ENCODE assay signal across 9 mouse cellular contexts in the genomic region with DNA sequence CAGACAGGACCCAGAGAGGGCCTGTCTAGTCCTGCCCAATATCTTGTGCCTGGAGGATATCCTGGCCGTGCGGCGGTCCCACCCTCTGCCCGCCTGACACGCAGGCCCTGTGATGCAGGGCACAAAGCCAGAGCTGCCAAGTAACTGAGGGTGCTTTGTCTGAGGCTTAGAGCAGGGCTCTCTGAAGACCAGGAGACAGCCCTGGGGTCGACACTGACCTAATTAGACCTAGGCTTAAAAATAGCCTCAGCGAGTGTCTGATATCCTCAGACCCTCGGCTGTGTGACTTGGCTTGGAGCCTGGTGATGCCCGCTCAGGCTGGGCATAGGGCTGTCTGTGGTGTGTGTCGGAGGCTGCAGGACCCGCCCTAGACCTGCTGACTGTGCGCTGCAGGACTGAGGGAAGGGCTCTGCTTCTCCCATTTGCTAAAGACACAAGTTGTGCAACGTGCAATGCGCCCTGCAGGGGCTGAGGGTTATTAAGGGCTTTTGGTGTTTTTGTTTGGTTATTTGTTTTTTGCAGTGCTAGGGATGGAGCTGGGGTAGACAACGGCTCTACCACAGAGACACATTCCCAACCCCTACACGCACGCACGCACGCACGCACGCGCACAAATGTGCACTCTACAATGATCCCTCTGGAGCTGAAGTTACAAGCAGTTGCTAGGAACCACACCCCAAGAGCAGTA. TPM values are rescaled to one million over a fixed set of nuclear protein-coding genes. Genes with fewer than 3 reads are reported as not detected.
DNase-seq lines count a peak whose midpoint lies in the region; ATAC-seq and TF ChIP-seq lines count a peak whose summit lies in the region.
"Had no signal": no experiment of that assay in that cellular context is flagged by ENCODE, and none has a peak within 500 bp of the region (broad histone marks: within the 10 kb centered on the region; RNA-seq: fewer than 3 reads in every experiment).

No protein-coding gene starts in this region.

- no peaks in the 10 kb centered on the region for H3K36me3 ChIP-seq in lung, embryonic 15.5 days
- H3K36me3 ChIP-seq: neural tube, embryonic 13.5 days had no signal

- TF ChIP-seq CTCF in cortical plate, adult 2 months (IDR thresholded peaks at IDR 0.05; ENCODE audit: extremely low read depth, insufficient read depth, low read length): no peak

- TF ChIP-seq POLR2A in cortical plate, adult 2 months (IDR thresholded peaks at IDR 0.05; ENCODE audit: extremely low read depth, insufficient read depth, low read length): no peak

- no peak overlapping the region for H3K27ac ChIP-seq in lung, embryonic 15.5 days
- peak overlapping the region; percentile 68 for H3K27ac ChIP-seq in cortical plate, adult 2 months (ENCODE audit: insufficient read depth, low read length)
- H3K27ac ChIP-seq: neural tube, embryonic 13.5 days had no signal

- H3K9me3 ChIP-seq in lung, embryonic 15.5 days: no peaks in the 10 kb centered on the region
- H3K9me3 ChIP-seq: neural tube, embryonic 13.5 days had no signal

- 80% methylated on average over 22 of the region's 22 CpGs for WGBS in lung, embryonic 15.5 days

- no peak overlapping the region for H3K9ac ChIP-seq in lung, embryonic 15.5 days
- H3K9ac ChIP-seq: neural tube, embryonic 13.5 days had no signal

- no peak overlapping the region for H3K4me3 ChIP-seq in lung, embryonic 15.5 days
- no peak overlapping the region for H3K4me3 ChIP-seq in cortical plate, adult 2 months (ENCODE audit: insufficient read depth, low read length)
- H3K4me3 ChIP-seq: neural tube, embryonic 13.5 days had no signal

- peaks cover 25% of the 10 kb centered on the region for H3K4me1 ChIP-seq in lung, embryonic 15.5 days
- 0 out of 2 replicates have a peak, but pooled peaks cover 2% of the 10 kb centered on the region for H3K4me1 ChIP-seq in cortical plate, adult 2 months (ENCODE audit: control insufficient read depth, insufficient read depth, low read length)

- no peak overlapping the region for H3K4me2 ChIP-seq in lung, embryonic 15.5 days
- H3K4me2 ChIP-seq: neural tube, embryonic 13.5 days had no signal

- intact Hi-C loops in heart, postnatal 14 days (cut with DNase I): no loop called here
- intact Hi-C loops in gastrocnemius, postnatal 14 days (cut with DNase I; ENCODE audit: low total_unique reads): no loop called here

- DNase-seq in lung, postnatal 36 days: no peak
- DNase-seq in heart, postnatal 14 days: peak; percentile 53 to 60
- DNase-seq in right cerebral cortex, postnatal 10 days (ENCODE audit: low spot score in 2 of 2): peak; percentile 58 to 69
- DNase-seq in gastrocnemius, postnatal 14 days: no peak
- DNase-seq in kidney, postnatal 10 days: no peak
- DNase-seq in adrenal gland, adult 18-20 months (ENCODE audit: low spot score in 2 of 2): no peak

- H3K27me3 ChIP-seq in lung, embryonic 15.5 days: no peaks in the 10 kb centered on the region
- H3K27me3 ChIP-seq: neural tube, embryonic 13.5 days had no signal

- 0 out of 2 replicates have a peak, but pooled peaks have one; percentile 17 for ATAC-seq in lung, embryonic 15.5 days (ENCODE audit: borderline replicate concordance, extremely low read depth, low FRiP score, low TSS enrichment)

RNA-seq across cellular contexts. Expression of a gene that starts 26.4 kb away (rescaled TPM):
- 21.8 and 23.1 TPM in 2 replicates for polyA plus RNA-seq in lung, embryonic 15.5 days (2015; fragmentation: Nextera tagmentation; extraction: Ambion mirVana)
- 8.4 and 9.7 TPM in 2 replicates for polyA plus RNA-seq in cortical plate, adult 2 months (2012; rRNA removed)
- 10 to 100 TPM; 12.0 to 12.7 TPM for total RNA-seq in heart, postnatal 14 days (2021)
- 1 to 10 TPM; 2.5 to 2.8 TPM for total RNA-seq in gastrocnemius, postnatal 14 days (2021)
- total RNA-seq in adrenal gland, adult 18-20 months (2021): 1 to 10 TPM; 3.5 to 4.4 TPM

RNA-seq across cellular contexts. Expression of a gene that starts 42.8 kb away (rescaled TPM):
- 1.7 TPM in 2 replicates for polyA plus RNA-seq in lung, embryonic 15.5 days (2015; fragmentation: Nextera tagmentation; extraction: Ambion mirVana)
- polyA plus RNA-seq in cortical plate, adult 2 months (2012; rRNA removed): 6.5 and 8.2 TPM in 2 replicates
- total RNA-seq in heart, postnatal 14 days (2021): under 1 TPM; 0.17 to 0.48 TPM
- 1 to 10 TPM; 1.4 to 1.7 TPM for total RNA-seq in gastrocnemius, postnatal 14 days (2021)
- under 1 TPM; 0.60 to 0.70 TPM for total RNA-seq in adrenal gland, adult 18-20 months (2021)

Comparison
In these comparisons a context has a peak if more than half of its experiments do, and no peak if none do; other contexts are left out.
1. DNase-seq: peak in heart, postnatal 14 days (2 of 2) and right cerebral cortex, postnatal 10 days (2 of 2); none in lung, postnatal 36 days (single experiment), gastrocnemius, postnatal 14 days (single experiment), kidney, postnatal 10 days (single experiment) and adrenal gland, adult 18-20 months (0 of 2).